Mouse (Mus musculus) midbrain, embryonic 11.5 days (tissue): Measurements from ENCODE around the gene Ahcy. TPM values are rescaled to one million over a fixed set of nuclear protein-coding genes. Genes with fewer than 3 reads are reported as not detected.
"Not testable (repeated sequence)": the region's sequence is repeated elsewhere in the genome, so short reads cannot be mapped to it uniquely, and the experiment has no call there.

ENCODE experiments used
- ATAC-seq: fragments of 200-750 bp; cut with Nextera tagmentation; 2 replicates; pipeline ENCODE4 v1.8.0; 2017; ENCODE audit warnings: moderate TSS enrichment, moderate library complexity; ENCODE audit not compliant: low FRiP score
- DNase-seq: peaks from one replicate; pipeline ENCODE4 v3.0.0; 2015; ENCODE audit warnings: low spot score; ENCODE audit errors: missing footprints
- H3K27ac ChIP-seq: fragments of 300-500 bp; sonication (generic); 2 replicates; pipeline ENCODE4 v1.5.1; 2014; ENCODE audit warnings: low read depth, low read length
- H3K27me3 ChIP-seq: fragments of 300-500 bp; sonication (generic); 2 replicates; pipeline ENCODE4 v1.6.1; 2014; ENCODE audit warnings: mild to moderate bottlenecking, low read length, moderate library complexity, mixed read lengths; ENCODE audit not compliant: control insufficient read depth, insufficient read depth
- H3K36me3 ChIP-seq: fragments of 300-500 bp; sonication (generic); 2 replicates; pipeline ENCODE4 v1.6.1; 2014; ENCODE audit warnings: mild to moderate bottlenecking, low read length, moderate library complexity, mixed read lengths; ENCODE audit not compliant: control insufficient read depth, insufficient read depth
- H3K4me1 ChIP-seq: fragments of 300-500 bp; sonication (generic); 2 replicates; pipeline ENCODE4 v1.6.1; 2014; ENCODE audit warnings: low read length; ENCODE audit not compliant: control insufficient read depth, insufficient read depth
- H3K4me2 ChIP-seq: fragments of 300-500 bp; sonication (generic); 2 replicates; pipeline ENCODE4 v1.6.1; 2014; ENCODE audit warnings: mild to moderate bottlenecking, moderate library complexity
- H3K4me3 ChIP-seq: fragments of 300-500 bp; sonication (generic); 2 replicates; pipeline ENCODE4 v1.5.1; 2014; ENCODE audit warnings: low read depth, low read length
- H3K9ac ChIP-seq: fragments of 300-500 bp; sonication (generic); 2 replicates; pipeline ENCODE4 v1.6.1; 2014; ENCODE audit warnings: low read length
- H3K9me3 ChIP-seq: fragments of 300-500 bp; sonication (generic); 2 replicates; pipeline ENCODE4 v1.6.1; 2016; ENCODE audit warnings: low read length; ENCODE audit not compliant: control insufficient read depth
- WGBS: fragments of 180-500 bp; shearing (Covaris S2); extraction: QIAGEN DNeasy Blood & Tissue Kit; methylation state at CpG from one replicate; pipeline ENCODE4 v1.1.7; 2014; 5-methylcytosine and 5-hydroxymethylcytosine counted together
- polyA plus RNA-seq: library from polyadenylated mRNA; unstranded; fragments of >200 nt; fragmentation: Nextera tagmentation; extraction: Ambion mirVana; gene quantifications from 2 replicates; pipeline ENCODE4 v1.2.1, GENCODE M21; 2014

Ahcy gene
- polyA plus RNA-seq, 1 experiment from 2014 or later, result 87.3 TPM

- Histone ChIP-seq H3K9me3 (no peaks in the 10 kb centered on the region), H3K36me3 (no peaks in the 10 kb centered on the region), H3K4me2 (no peak overlapping the region), H3K27ac (no peak overlapping the region), H3K4me3 (no peak overlapping the region), H3K4me1 (peaks cover 1% of the 10 kb centered on the region; the same call in 1 of the 2 replicates), H3K27me3 (no peaks in the 10 kb centered on the region), H3K9ac (no peak overlapping the region)
- WGBS, result 65% methylated on average over 3 of the region's 3 CpGs
- ATAC-seq (no peak), DNase-seq (no peak)
These were observed 29.2 kb downstream of the Ahcy start for GRCm38 (mm10) chr2:155045075-155045474.

- H3K9ac ChIP-seq, result no peak overlapping the region
- 90% methylated on average over 3 of the region's 3 CpGs for WGBS
- no peak overlapping the region for H3K4me2 ChIP-seq
- H3K4me3 ChIP-seq, result no peak overlapping the region
- H3K9me3 ChIP-seq, result no peaks in the 10 kb centered on the region
- H3K36me3 ChIP-seq, result no peaks in the 10 kb centered on the region
- no peak for DNase-seq
- no peak for ATAC-seq
- no peak overlapping the region for H3K27ac ChIP-seq
- H3K4me1 ChIP-seq, result no peaks in the 10 kb centered on the region
- H3K27me3 ChIP-seq, result no peaks in the 10 kb centered on the region
These were observed 29.8 kb downstream of the Ahcy start for GRCm38 (mm10) chr2:155044542-155044941.

DNA sequence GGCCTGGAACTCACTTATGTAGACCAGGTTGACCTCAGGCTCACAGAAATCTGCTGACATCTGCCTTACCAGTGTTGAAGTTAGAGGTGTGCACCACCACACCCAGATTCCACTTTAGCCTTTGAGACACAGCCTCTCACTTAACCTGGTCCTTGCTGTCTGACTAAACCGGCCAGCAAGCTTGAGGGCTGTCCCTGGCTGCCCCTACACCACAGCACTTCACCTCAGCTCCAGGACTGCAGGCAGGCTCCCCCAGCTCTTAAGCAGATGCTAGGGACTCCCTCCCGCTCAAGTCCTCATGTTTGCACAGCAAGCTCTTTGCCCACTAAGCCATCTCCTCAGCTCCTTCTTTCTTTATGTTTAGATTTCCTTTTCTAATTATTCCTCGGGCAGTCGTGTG is 34.3 kb downstream of the Ahcy start:
- no peaks in the 10 kb centered on the region for H3K9me3 ChIP-seq
- no peak overlapping the region for H3K4me3 ChIP-seq
- 72% methylated on average over 4 of the region's 4 CpGs for WGBS
- DNase-seq (no peak), ATAC-seq (no peak)
- no peak overlapping the region for H3K9ac ChIP-seq
- H3K36me3 ChIP-seq, result no peaks in the 10 kb centered on the region
- H3K4me2 ChIP-seq, result no peak overlapping the region
- no peaks in the 10 kb centered on the region for H3K27me3 ChIP-seq
- H3K4me1 ChIP-seq, result no peaks in the 10 kb centered on the region
- no peak overlapping the region for H3K27ac ChIP-seq

GRCm38 (mm10) chr2:155032938-155033710 is 41.2 kb downstream of the Ahcy start:
- Histone ChIP-seq H3K36me3 (no peaks in the 10 kb centered on the region), H3K27ac (no peak overlapping the region), H3K4me2 (no peak overlapping the region), H3K4me1 (peaks cover 2% of the 10 kb centered on the region; the same call in 1 of the 2 replicates), H3K27me3 (no peaks in the 10 kb centered on the region), H3K4me3 (no peak overlapping the region), H3K9ac (no peak overlapping the region), H3K9me3 (no peaks in the 10 kb centered on the region)
- ATAC-seq (no peak), DNase-seq (no peak)
- WGBS, result 52% methylated on average over 19 of the region's 19 CpGs

GRCm38 (mm10) chr2:155030831-155031230 is 43.5 kb downstream of the Ahcy start:
- Histone ChIP-seq H3K9me3 (no peaks in the 10 kb centered on the region), H3K4me2 (no peak overlapping the region), H3K36me3 (no peaks in the 10 kb centered on the region), H3K27me3 (no peaks in the 10 kb centered on the region), H3K4me3 (no peak overlapping the region), H3K9ac (no peak overlapping the region), H3K27ac (no peak overlapping the region), H3K4me1 (peaks cover 2% of the 10 kb centered on the region; the same call in 1 of the 2 replicates)
- WGBS, result 86% methylated on average over 7 of the region's 7 CpGs
- no peak for ATAC-seq
- no peak for DNase-seq

DNA sequence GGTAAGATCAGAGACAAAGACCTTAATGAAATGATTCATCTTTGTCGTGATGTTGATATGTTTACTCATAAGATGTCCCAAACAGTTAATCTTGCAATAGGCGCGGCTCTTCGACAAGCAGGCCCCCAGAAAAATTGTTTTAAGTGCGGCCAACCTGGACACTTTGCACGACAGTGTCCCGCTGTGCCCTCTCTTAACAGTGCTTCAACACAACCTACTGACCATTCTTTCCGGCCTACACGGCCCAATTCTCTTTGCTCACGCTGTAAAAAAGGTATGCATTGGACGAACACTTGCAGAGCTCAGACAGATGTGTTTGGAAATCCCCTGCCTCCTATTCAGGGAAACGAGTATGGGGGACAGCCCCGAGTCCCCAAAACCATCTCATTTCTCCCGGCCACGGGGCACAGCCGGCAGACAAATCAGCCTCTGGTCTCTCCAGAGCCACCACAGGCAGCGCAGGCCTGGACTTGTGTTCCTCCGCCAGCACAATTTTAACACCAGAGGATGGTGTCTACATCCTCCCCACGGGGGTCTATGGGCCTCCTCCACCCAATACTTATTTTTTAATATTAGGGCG is 54.0 kb downstream of the Ahcy start:
- Histone ChIP-seq H3K9ac (peak overlapping the region; percentile 33; the same call in 1 of the 2 replicates), H3K4me2 (peak overlapping the region; percentile 90; the same call in 1 of the 2 replicates)
- not testable (repeated sequence) for H3K27me3 ChIP-seq, H3K36me3 ChIP-seq, DNase-seq, ATAC-seq, H3K4me3 ChIP-seq, H3K4me1 ChIP-seq, H3K9me3 ChIP-seq, H3K27ac ChIP-seq
- 15% methylated on average over 20 of the region's 20 CpGs for WGBS

DNA sequence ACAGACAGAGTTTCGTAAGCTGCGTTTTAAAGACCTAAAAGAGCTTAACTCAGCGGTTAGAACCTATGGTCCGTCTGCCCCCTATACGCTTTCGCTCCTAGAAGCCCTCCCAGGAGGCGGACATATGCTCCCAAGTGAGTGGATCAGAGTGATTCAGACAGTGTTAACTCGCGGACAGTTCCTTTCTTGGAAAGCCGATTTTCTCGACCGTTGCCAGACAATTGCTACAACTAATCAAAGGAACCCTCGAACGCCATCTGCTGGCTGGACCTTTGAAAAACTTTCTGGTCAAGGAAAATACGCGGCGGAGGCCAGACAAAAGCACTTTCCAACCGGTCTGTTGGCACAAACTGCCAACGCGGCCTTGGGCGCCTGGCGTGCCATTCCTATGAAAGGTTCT is 54.6 kb downstream of the Ahcy start:
- H3K9ac ChIP-seq, result peak overlapping the region; percentile 82
- no peaks in the 10 kb centered on the region for H3K9me3 ChIP-seq
- H3K36me3 ChIP-seq, result no peaks in the 10 kb centered on the region
- H3K4me1 ChIP-seq, result peaks cover 4% of the 10 kb centered on the region
- peak overlapping the region; percentile 39 for H3K4me3 ChIP-seq
- DNase-seq (peak; percentile 99), ATAC-seq (peak; percentile 85)
- H3K27me3 ChIP-seq, result no peaks in the 10 kb centered on the region; the same call in 1 of the 2 replicates
- peak overlapping the region; percentile 77 for H3K27ac ChIP-seq
- under 1% methylated on average over 22 of the region's 22 CpGs for WGBS
- H3K4me2 ChIP-seq, result peak overlapping the region; percentile 90

GRCm38 (mm10) chr2:155018762-155019641 is 55.3 kb downstream of the Ahcy start:
- H3K4me2 ChIP-seq, result peak overlapping the region; percentile 90
- 0% methylated on average over 38 of the region's 38 CpGs for WGBS
- H3K27me3 ChIP-seq, result no peaks in the 10 kb centered on the region; the same call in 1 of the 2 replicates
- H3K9me3 ChIP-seq, result no peaks in the 10 kb centered on the region
- H3K4me1 ChIP-seq, result peaks cover 4% of the 10 kb centered on the region
- peak; percentile 98 for DNase-seq
- peak overlapping the region; percentile 39 for H3K4me3 ChIP-seq
- H3K9ac ChIP-seq, result peak overlapping the region; percentile 82
- peak; percentile 94 for ATAC-seq
- no peaks in the 10 kb centered on the region for H3K36me3 ChIP-seq
- peak overlapping the region; percentile 77 for H3K27ac ChIP-seq
